Mouse (Mus musculus): ENCODE measurements around the gene 4932438H23Rik. TPM values are rescaled to one million over a fixed set of nuclear protein-coding genes. Genes with fewer than 3 reads are reported as not detected.

4932438H23Rik gene
- total RNA-seq (2021) = 1 to 10 TPM; 1.5 to 2.0 TPM
- long read RNA-seq, experiment 1, partial matches to known transcripts = 0 of 2 reads
- long read RNA-seq, experiment 1, other reads (novel, unspliced or antisense) = 1 of 2 reads
- long read RNA-seq, experiment 2, partial matches to known transcripts = 2 of 6 reads
- long read RNA-seq, experiment 2, other reads (novel, unspliced or antisense) = 3 of 6 reads

- Histone ChIP-seq H3K27ac (no peak within 1 kb of the TSS), H3K4me3 (no peak within 1 kb of the TSS)
- no peak for TF ChIP-seq CTCF (conservative IDR thresholded peaks at IDR 0.05)
- no peak for DNase-seq (ENCODE audit: low spot score in 2 of 2)
Observed at GRCm38 (mm10) chr16:91095022-91095421, at the start of gene 4932438H23Rik. Gene 4932438H23Rik (minus strand): TSS chr16:91095122.

- no peak for DNase-seq (ENCODE audit: low spot score in 2 of 2)
- Histone ChIP-seq H3K27ac (no peak overlapping the region), H3K4me3 (no peak overlapping the region)
- no peak for TF ChIP-seq CTCF (conservative IDR thresholded peaks at IDR 0.05)
Observed at GRCm38 (mm10) chr16:91140991-91141630, 46.2 kb upstream of the 4932438H23Rik start.

- H3K4me3 ChIP-seq = no peak overlapping the region
- TF ChIP-seq CTCF (conservative IDR thresholded peaks at IDR 0.05) = no peak
- H3K27ac ChIP-seq = no peak overlapping the region
- DNase-seq (ENCODE audit: low spot score in 2 of 2) = no peak
Observed at GRCm38 (mm10) chr16:91140457-91140856, 45.5 kb upstream of the 4932438H23Rik start.

GRCm38 (mm10) chr16:91140056-91140455 lies 45.1 kb upstream of the 4932438H23Rik start:
- DNase-seq (ENCODE audit: low spot score in 2 of 2) = no peak
- Histone ChIP-seq H3K4me3 (no peak overlapping the region), H3K27ac (no peak overlapping the region)
- TF ChIP-seq CTCF (conservative IDR thresholded peaks at IDR 0.05) = no peak

GRCm38 (mm10) chr16:91139481-91139880 lies 44.6 kb upstream of the 4932438H23Rik start:
- no peak for DNase-seq (ENCODE audit: low spot score in 2 of 2)
- Histone ChIP-seq H3K4me3 (no peak overlapping the region), H3K27ac (no peak overlapping the region)
- TF ChIP-seq CTCF (conservative IDR thresholded peaks at IDR 0.05) = peak; percentile 49

- Histone ChIP-seq H3K4me3 (no peak overlapping the region), H3K27ac (no peak overlapping the region)
- DNase-seq (ENCODE audit: low spot score in 2 of 2) = no peak
- no peak for TF ChIP-seq CTCF (conservative IDR thresholded peaks at IDR 0.05)
Observed at GRCm38 (mm10) chr16:91138736-91139135, 43.8 kb upstream of the 4932438H23Rik start.

- no peak overlapping the region for H3K27ac ChIP-seq
- DNase-seq (ENCODE audit: low spot score in 2 of 2) = no peak
- no peak for TF ChIP-seq CTCF (conservative IDR thresholded peaks at IDR 0.05)
- H3K4me3 ChIP-seq = no peak overlapping the region
Observed at GRCm38 (mm10) chr16:91138151-91138550, 43.2 kb upstream of the 4932438H23Rik start.

- no peak for DNase-seq (ENCODE audit: low spot score in 2 of 2)
- no peak for TF ChIP-seq CTCF (conservative IDR thresholded peaks at IDR 0.05)
- Histone ChIP-seq H3K27ac (no peak overlapping the region), H3K4me3 (no peak overlapping the region)
Observed at GRCm38 (mm10) chr16:91136607-91137006, 41.7 kb upstream of the 4932438H23Rik start.

GRCm38 (mm10) chr16:91129916-91130315 lies 35.0 kb upstream of the 4932438H23Rik start:
- no peak overlapping the region for H3K4me3 ChIP-seq
- no peak overlapping the region for H3K27ac ChIP-seq
- no peak for TF ChIP-seq CTCF (conservative IDR thresholded peaks at IDR 0.05)
- no peak for DNase-seq (ENCODE audit: low spot score in 2 of 2)

- H3K4me3 ChIP-seq = no peak overlapping the region
- TF ChIP-seq CTCF (conservative IDR thresholded peaks at IDR 0.05) = no peak
- no peak overlapping the region for H3K27ac ChIP-seq
- no peak for DNase-seq (ENCODE audit: low spot score in 2 of 2)
Observed at GRCm38 (mm10) chr16:91128431-91128830, 33.5 kb upstream of the 4932438H23Rik start.

GRCm38 (mm10) chr16:91126734-91127524 lies 32.0 kb upstream of the 4932438H23Rik start:
- DNase-seq (ENCODE audit: low spot score in 2 of 2) = no peak
- no peak for TF ChIP-seq CTCF (conservative IDR thresholded peaks at IDR 0.05)
- no peak overlapping the region for H3K27ac ChIP-seq
- H3K4me3 ChIP-seq = no peak overlapping the region

GRCm38 (mm10) chr16:91124256-91124655 lies 29.3 kb upstream of the 4932438H23Rik start:
- no peak overlapping the region for H3K4me3 ChIP-seq
- no peak for DNase-seq (ENCODE audit: low spot score in 2 of 2)
- no peak for TF ChIP-seq CTCF (conservative IDR thresholded peaks at IDR 0.05)
- H3K27ac ChIP-seq = no peak overlapping the region

GRCm38 (mm10) chr16:91123821-91124220 lies 28.9 kb upstream of the 4932438H23Rik start:
- TF ChIP-seq CTCF (conservative IDR thresholded peaks at IDR 0.05) = no peak

More at GRCm38 (mm10) chr16:91123821-91124220, 28.9 kb upstream of the 4932438H23Rik start:
- no peak for DNase-seq (ENCODE audit: low spot score in 2 of 2)
- Histone ChIP-seq H3K27ac (no peak overlapping the region), H3K4me3 (no peak overlapping the region)
